Mouse (Mus musculus) small intestine, adult 2 months (tissue): ENCODE measurements around the gene Spdl1.

Source experiments
- CTCF ChIP-seq: fragments of 200-500 bp; IDR thresholded peaks from 2 replicates; pipeline ENCODE4 v1.5.1; 2012; ENCODE audit warnings: low read depth, mild to moderate bottlenecking, control low read depth, inconsistent platforms, low read length, moderate library complexity, mixed read lengths; ENCODE audit not compliant: insufficient replicate concordance, insufficient read length; ENCODE audit errors: extremely low read depth
- POLR2A ChIP-seq: fragments of 200-500 bp; IDR thresholded peaks from 2 replicates; pipeline ENCODE4 v1.6.1; 2012; ENCODE audit warnings: low read depth, mild to moderate bottlenecking, control low read depth, inconsistent platforms, low read length, moderate library complexity

DNA sequence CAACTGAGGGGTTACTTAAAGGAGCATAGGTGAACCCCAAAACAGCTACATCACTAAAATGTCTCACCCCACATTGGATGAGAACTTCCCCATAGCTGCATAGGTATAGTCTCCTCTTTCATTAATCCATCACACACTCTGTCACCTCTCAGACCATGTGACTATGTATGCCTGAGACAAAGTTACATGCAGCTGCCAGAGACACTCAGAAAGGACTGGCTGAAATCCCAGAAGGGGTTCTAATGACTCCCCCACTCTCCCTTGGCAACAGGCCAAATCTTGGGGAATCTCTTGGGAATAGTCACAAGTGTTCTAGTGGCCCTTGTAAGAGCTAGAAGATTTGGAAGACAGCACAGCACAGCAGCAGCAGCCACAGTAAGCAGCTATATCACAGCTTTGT is 48.6 kb downstream of the Spdl1 start:
- no peak for TF ChIP-seq CTCF
- TF ChIP-seq POLR2A, result no peak
